Mouse (Mus musculus) forebrain, embryonic 16.5 days (tissue): Measurements from ENCODE around the gene Zfp982. TPM values are rescaled to one million over a fixed set of nuclear protein-coding genes. Genes with fewer than 3 reads are reported as not detected.
"Not testable (repeated sequence)": the region's sequence is repeated elsewhere in the genome, so short reads cannot be mapped to it uniquely, and the experiment has no call there.

ENCODE experiments used
- ATAC-seq: fragments of 200-750 bp; cut with Nextera tagmentation; 2 replicates; pipeline ENCODE4 v1.8.0; 2017; ENCODE audit warnings: mild to moderate bottlenecking, moderate library complexity
- H3K27ac ChIP-seq: fragments of 300-500 bp; sonication (generic); 2 replicates; pipeline ENCODE4 v1.5.1; 2014; ENCODE audit warnings: low read length, control low read depth
- H3K27me3 ChIP-seq: fragments of 300-500 bp; sonication (generic); replicated peaks from 2 replicates; pipeline ENCODE4 v1.6.1; 2014; ENCODE audit warnings: low read length; ENCODE audit not compliant: control insufficient read depth, insufficient read depth
- H3K36me3 ChIP-seq: fragments of 300-500 bp; sonication (generic); 2 replicates; pipeline ENCODE4 v1.6.1; 2014; ENCODE audit not compliant: control insufficient read depth, insufficient read depth
- H3K4me1 ChIP-seq: fragments of 300-500 bp; sonication (generic); replicated peaks from 2 replicates; pipeline ENCODE4 v1.6.1; 2014; ENCODE audit warnings: low read length; ENCODE audit not compliant: control insufficient read depth, insufficient read depth
- H3K4me2 ChIP-seq: fragments of 300-500 bp; sonication (generic); 2 replicates; pipeline ENCODE4 v1.6.1; 2014; ENCODE audit warnings: mild to moderate bottlenecking, low read length, control low read depth
- H3K4me3 ChIP-seq: fragments of 300-500 bp; sonication (generic); replicated peaks from 2 replicates; pipeline ENCODE4 v1.5.1; 2014; ENCODE audit warnings: mild to moderate bottlenecking, low read length, control low read depth
- H3K9ac ChIP-seq: fragments of 300-500 bp; sonication (generic); replicated peaks from 2 replicates; pipeline ENCODE4 v1.6.1; 2014; ENCODE audit warnings: low read depth, low read length, control low read depth
- H3K9me3 ChIP-seq: fragments of 300-500 bp; sonication (generic); 2 replicates; pipeline ENCODE4 v1.6.1; 2016; ENCODE audit warnings: low read length; ENCODE audit not compliant: control insufficient read depth
- WGBS: fragments of 180-500 bp; shearing (Covaris S2); extraction: QIAGEN DNeasy Blood & Tissue Kit; methylation state at CpG from one replicate; pipeline ENCODE4 v1.1.7; 2014; 5-methylcytosine and 5-hydroxymethylcytosine counted together
- polyA plus RNA-seq: library from polyadenylated mRNA; unstranded; fragments of >200 nt; fragmentation: Nextera tagmentation; extraction: Ambion mirVana; gene quantifications from 2 replicates; pipeline ENCODE4 v1.2.1, GENCODE M21; 2015

The Zfp982 gene
- polyA plus RNA-seq, 1 experiment from 2014 or later, result 2.9 TPM

- H3K4me3 ChIP-seq, H3K36me3 ChIP-seq, H3K4me2 ChIP-seq, ATAC-seq, H3K4me1 ChIP-seq, H3K9ac ChIP-seq, H3K27ac ChIP-seq, H3K9me3 ChIP-seq, H3K27me3 ChIP-seq: not testable (repeated sequence)
- 72% methylated on average over 2 of the region's 2 CpGs for WGBS
Measured at GRCm38 (mm10) chr4:147554361-147554760, 62.1 kb downstream of the Zfp982 start.

DNA sequence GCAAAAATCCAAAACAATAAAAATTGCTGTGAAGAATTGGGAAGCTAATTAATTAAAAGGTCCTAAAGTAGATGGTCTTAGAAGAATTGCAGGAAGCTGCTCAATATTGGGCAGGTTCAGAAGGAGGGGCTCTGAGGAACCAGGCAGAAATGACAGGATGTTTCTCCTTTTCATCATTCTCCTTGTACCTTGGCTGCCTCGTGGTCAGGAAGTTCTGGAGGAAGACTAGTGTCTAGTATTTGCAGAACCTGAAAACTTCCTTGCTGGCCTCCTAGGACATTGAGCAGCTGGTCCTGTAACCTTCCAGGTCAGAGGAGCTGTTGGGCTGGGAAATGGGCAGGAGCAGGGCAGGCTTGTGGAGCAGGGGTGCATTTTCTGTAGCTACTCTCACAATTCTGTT lies 64.7 kb downstream of the Zfp982 start:
- ATAC-seq, H3K4me3 ChIP-seq, H3K36me3 ChIP-seq, H3K27me3 ChIP-seq, H3K4me2 ChIP-seq, H3K9me3 ChIP-seq, H3K9ac ChIP-seq, H3K4me1 ChIP-seq, H3K27ac ChIP-seq: not testable (repeated sequence)
- 48% methylated on average over 1 of the region's 1 CpGs for WGBS

GRCm38 (mm10) chr4:147558011-147558410 lies 65.8 kb downstream of the Zfp982 start:
- not testable (repeated sequence) for H3K4me3 ChIP-seq, H3K36me3 ChIP-seq, H3K9ac ChIP-seq, H3K4me2 ChIP-seq, H3K27me3 ChIP-seq, H3K27ac ChIP-seq, H3K4me1 ChIP-seq, H3K9me3 ChIP-seq, ATAC-seq

DNA sequence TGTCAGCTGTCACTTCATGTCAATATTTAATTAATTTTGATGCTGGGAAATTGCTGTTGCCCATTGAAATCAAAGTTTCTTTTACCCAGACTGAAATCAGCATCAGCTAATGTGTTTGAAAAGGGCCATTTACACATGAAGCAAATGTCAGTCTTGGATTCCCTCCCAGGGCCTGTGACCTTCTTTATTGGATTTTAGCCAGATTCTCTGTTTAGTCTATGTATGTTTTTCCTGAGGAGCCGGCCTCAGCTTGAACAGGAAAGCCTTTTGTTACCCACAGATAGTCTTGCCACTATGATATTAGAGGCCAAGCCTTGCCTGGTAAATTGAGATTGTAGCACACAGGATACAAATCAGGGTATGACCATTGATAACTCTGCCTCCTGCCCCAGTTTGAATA lies 66.9 kb downstream of the Zfp982 start:
- H3K4me2 ChIP-seq, H3K9me3 ChIP-seq, H3K27ac ChIP-seq, H3K27me3 ChIP-seq, H3K9ac ChIP-seq, ATAC-seq, H3K36me3 ChIP-seq, H3K4me1 ChIP-seq, H3K4me3 ChIP-seq: not testable (repeated sequence)
- WGBS, result 67% methylated on average over 1 of the region's 1 CpGs

Other genes starting within 250 kb of the Zfp982 start
- 0.11 TPM in 1 of 2 replicates, not detected in the other for gene Zfp988, start 186.7 kb upstream of the Zfp982 start, polyA plus RNA-seq
- gene Zfp978, start 131.1 kb upstream of the Zfp982 start, polyA plus RNA-seq, result not detected in 2 replicates
- 0.30 and 0.37 TPM in 2 replicates for gene Gm16503, start 47.8 kb downstream of the Zfp982 start, polyA plus RNA-seq
- gene Zfp985, start 60.9 kb downstream of the Zfp982 start, polyA plus RNA-seq, result 0.09 TPM in 1 of 2 replicates, not detected in the other
- 0.87 and 0.96 TPM in 2 replicates for gene Zfp979, start 150.1 kb downstream of the Zfp982 start, polyA plus RNA-seq
- not detected in 2 replicates for gene Zfp534, start 210.1 kb downstream of the Zfp982 start, polyA plus RNA-seq